Mouse (Mus musculus) layer of hippocampus, postnatal 14 days (tissue): ENCODE data around the gene Casd1. TPM values are rescaled to one million over a fixed set of nuclear protein-coding genes. Genes with fewer than 3 reads are reported as not detected.
"Not testable (repeated sequence)": the region's sequence is repeated elsewhere in the genome, so short reads cannot be mapped to it uniquely, and the experiment has no call there.

Experiments used
- DNase-seq, 2 experiments: peaks; one replicate each; pipeline ENCODE4 v3.0.0; 2021 to 2022; ENCODE audit warnings: low spot score in 2 of 2, mixed read lengths in 1 of 2
- total RNA-seq, 2 experiments: library from RNA; stranded (reverse); gene quantifications; 2 replicates each; pipeline ENCODE4 v1.2.3; 2021

Gene Casd1
- total RNA-seq, 2 experiments from 2014 or later = 44.8 to 47.4 TPM

- DNase-seq = no peak
Observed at GRCm38 (mm10) chr6:4611853-4612252, 11.2 kb downstream of the Casd1 start.

GRCm38 (mm10) chr6:4612431-4612830 lies 11.8 kb downstream of the Casd1 start:
- DNase-seq = no peak

- no peak for DNase-seq
Observed at GRCm38 (mm10) chr6:4617911-4618310, 17.3 kb downstream of the Casd1 start.

GRCm38 (mm10) chr6:4631464-4631863 lies 30.8 kb downstream of the Casd1 start:
- no peak for DNase-seq

GRCm38 (mm10) chr6:4633189-4633588 lies 32.5 kb downstream of the Casd1 start:
- no peak for DNase-seq

GRCm38 (mm10) chr6:4634804-4635203 lies 34.2 kb downstream of the Casd1 start:
- no peak for DNase-seq

- no peak for DNase-seq
Observed at GRCm38 (mm10) chr6:4642068-4642467, 41.4 kb downstream of the Casd1 start.

- no peak for DNase-seq
Observed at GRCm38 (mm10) chr6:4647351-4647750, 46.7 kb downstream of the Casd1 start.

GRCm38 (mm10) chr6:4652596-4653134 lies 52.0 kb downstream of the Casd1 start:
- peak in 1 of 2 experiments; percentile 3 for DNase-seq

GRCm38 (mm10) chr6:4653741-4654140 lies 53.1 kb downstream of the Casd1 start:
- DNase-seq = not testable (repeated sequence)

GRCm38 (mm10) chr6:4655466-4655865 lies 54.8 kb downstream of the Casd1 start:
- no peak for DNase-seq

- DNase-seq = no peak
Observed at GRCm38 (mm10) chr6:4655924-4656323, 55.3 kb downstream of the Casd1 start.

- no peak for DNase-seq
Observed at GRCm38 (mm10) chr6:4658861-4659260, 58.2 kb downstream of the Casd1 start.

- DNase-seq = no peak
Observed at GRCm38 (mm10) chr6:4663516-4663915, 62.9 kb downstream of the Casd1 start.

GRCm38 (mm10) chr6:4664313-4664712 lies 63.7 kb downstream of the Casd1 start:
- no peak for DNase-seq

GRCm38 (mm10) chr6:4665154-4665553 lies 64.5 kb downstream of the Casd1 start:
- no peak for DNase-seq

GRCm38 (mm10) chr6:4677356-4677761 lies 76.7 kb downstream of the Casd1 start:
- DNase-seq = peak in 1 of 2 experiments; percentile 13

GRCm38 (mm10) chr6:4679981-4680380 lies 79.3 kb downstream of the Casd1 start:
- DNase-seq = no peak

GRCm38 (mm10) chr6:4680576-4680975 lies 79.9 kb downstream of the Casd1 start:
- no peak for DNase-seq

- DNase-seq = no peak
Observed at GRCm38 (mm10) chr6:4684706-4685340, 84.2 kb downstream of the Casd1 start.

- no peak for DNase-seq
Observed at GRCm38 (mm10) chr6:4690438-4690837, 89.8 kb downstream of the Casd1 start.
